Mouse (Mus musculus) B cell, adult 62 days (primary cell): ENCODE results near the gene C8b. TPM values are rescaled to one million over a fixed set of nuclear protein-coding genes. Genes with fewer than 3 reads are reported as not detected.

ENCODE experiments used
- total RNA-seq: library from RNA; stranded (reverse); gene quantifications from 4 replicates; pipeline ENCODE4 v1.2.4, GENCODE M21; 2023

Gene C8b
- total RNA-seq: not detected in 4 replicates

DNA sequence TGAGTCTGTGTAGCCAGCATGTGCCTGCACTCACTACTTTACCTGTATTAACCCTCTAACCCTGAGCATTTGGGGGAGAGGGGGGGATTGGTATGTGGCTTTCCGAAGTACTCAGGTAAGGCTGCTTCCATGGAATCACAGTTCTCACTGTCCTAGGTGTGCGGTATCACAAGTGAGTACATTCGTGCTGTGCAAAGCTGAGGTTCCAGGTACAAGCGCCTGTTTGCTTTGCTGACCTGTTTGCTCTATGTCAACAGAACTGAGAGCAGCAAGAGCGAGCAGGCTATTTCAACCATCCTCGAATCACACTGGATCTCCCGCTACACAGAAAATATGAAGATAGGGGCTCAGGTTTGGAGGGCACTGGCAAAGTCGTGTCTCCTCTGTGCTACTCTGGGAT, at the start of gene C8b:
TSS of gene C8b (plus strand) at position 253 of the 400 bp plus-strand sequence.

Other genes starting within 250 kb of the C8b start
- gene Gm17662, start 91.0 kb downstream of the C8b start, total RNA-seq: not detected in 4 replicates
- not detected in 4 replicates for gene C8a, start 110.1 kb downstream of the C8b start, total RNA-seq
- not detected in 4 replicates for gene Fyb2, start 147.1 kb downstream of the C8b start, total RNA-seq